Mouse (Mus musculus): ENCODE data around the gene Mapk9. TPM values are rescaled to one million over a fixed set of nuclear protein-coding genes. Genes with fewer than 3 reads are reported as not detected.
"Not testable (repeated sequence)": the region's sequence is repeated elsewhere in the genome, so short reads cannot be mapped to it uniquely, and the experiment has no call there.

Mapk9 gene
- polyA plus RNA-seq (2015; fragmentation: Nextera tagmentation; extraction: Ambion mirVana): 36.1 and 38.2 TPM in 2 replicates

- Histone ChIP-seq H3K4me3 (peak within 1 kb of the TSS; percentile 96), H3K27me3 (no peaks in the 10 kb centered on the region), H3K9ac (peak within 1 kb of the TSS; percentile 92), H3K36me3 (peaks cover 15% of the 10 kb centered on the region), H3K4me1 (peaks cover 23% of the 10 kb centered on the region), H3K4me2 (replicated peaks) (peak within 1 kb of the TSS; percentile 87), H3K9me3 (no peaks in the 10 kb centered on the region), H3K27ac (peak within 1 kb of the TSS; percentile 72)
- WGBS: under 1% methylated on average over 62 of the region's 68 CpGs
- peak; percentile 98 for ATAC-seq (ENCODE audit: low FRiP score, low read depth)
These were observed at the start of gene Mapk9 for GRCm38 (mm10) chr11:49846401-49847070. TSS of gene Mapk9 (plus strand) at chr11:49846751.

GRCm38 (mm10) chr11:49798931-49799330 lies 47.6 kb upstream of the Mapk9 start:
- Histone ChIP-seq H3K4me2 (replicated peaks) (no peak overlapping the region), H3K9ac (no peak overlapping the region), H3K9me3 (no peaks in the 10 kb centered on the region), H3K4me3 (no peak overlapping the region), H3K4me1 (peaks cover 49% of the 10 kb centered on the region), H3K36me3 (peaks cover 6% of the 10 kb centered on the region; the same call in 1 of the 2 replicates), H3K27ac (no peak overlapping the region), H3K27me3 (no peaks in the 10 kb centered on the region)
- ATAC-seq (ENCODE audit: low FRiP score, low read depth): no peak
- 93% methylated on average over 6 of the region's 6 CpGs for WGBS

GRCm38 (mm10) chr11:49801516-49801915 lies 45.0 kb upstream of the Mapk9 start:
- Histone ChIP-seq H3K9ac (no peak overlapping the region), H3K9me3 (no peaks in the 10 kb centered on the region), H3K4me3 (no peak overlapping the region), H3K36me3 (peaks cover 17% of the 10 kb centered on the region; the same call in 1 of the 2 replicates), H3K4me1 (peaks cover 34% of the 10 kb centered on the region), H3K27me3 (no peaks in the 10 kb centered on the region), H3K27ac (no peak overlapping the region), H3K4me2 (replicated peaks) (0 out of 2 replicates have a peak overlapping the region, but pooled peaks have one; percentile 0)
- no peak for ATAC-seq (ENCODE audit: low FRiP score, low read depth)
- 57% methylated on average over 4 of the region's 4 CpGs for WGBS

- Histone ChIP-seq H3K4me1 (peaks cover 24% of the 10 kb centered on the region), H3K9me3 (no peaks in the 10 kb centered on the region), H3K27ac (no peak overlapping the region), H3K4me3 (no peak overlapping the region), H3K36me3 (peaks cover 30% of the 10 kb centered on the region), H3K4me2 (replicated peaks) (no peak overlapping the region), H3K9ac (no peak overlapping the region), H3K27me3 (no peaks in the 10 kb centered on the region)
- no peak for ATAC-seq (ENCODE audit: low FRiP score, low read depth)
- WGBS: 96% methylated on average over 4 of the region's 4 CpGs
These were observed 42.8 kb upstream of the Mapk9 start for GRCm38 (mm10) chr11:49803801-49804200.

GRCm38 (mm10) chr11:49806218-49806617 lies 40.3 kb upstream of the Mapk9 start:
- WGBS: 43% methylated on average over 3 of the region's 3 CpGs
- Histone ChIP-seq H3K4me2 (replicated peaks) (no peak overlapping the region), H3K36me3 (peaks cover 52% of the 10 kb centered on the region), H3K4me3 (no peak overlapping the region), H3K27me3 (no peaks in the 10 kb centered on the region), H3K4me1 (peaks cover 6% of the 10 kb centered on the region), H3K9me3 (no peaks in the 10 kb centered on the region), H3K27ac (no peak overlapping the region), H3K9ac (no peak overlapping the region)
- no peak for ATAC-seq (ENCODE audit: low FRiP score, low read depth)

GRCm38 (mm10) chr11:49808946-49809345 lies 37.6 kb upstream of the Mapk9 start:
- no peak overlapping the region for H3K9ac ChIP-seq
- ATAC-seq (ENCODE audit: low FRiP score, low read depth): no peak
- H3K9me3 ChIP-seq: no peaks in the 10 kb centered on the region
- H3K4me2 ChIP-seq (replicated peaks): no peak overlapping the region
- no peak overlapping the region for H3K4me3 ChIP-seq
- peaks cover 74% of the 10 kb centered on the region for H3K36me3 ChIP-seq
- no peak overlapping the region for H3K27ac ChIP-seq
- 93% methylated on average over 9 of the region's 9 CpGs for WGBS
- no peaks in the 10 kb centered on the region for H3K27me3 ChIP-seq
- no peaks in the 10 kb centered on the region for H3K4me1 ChIP-seq

DNA sequence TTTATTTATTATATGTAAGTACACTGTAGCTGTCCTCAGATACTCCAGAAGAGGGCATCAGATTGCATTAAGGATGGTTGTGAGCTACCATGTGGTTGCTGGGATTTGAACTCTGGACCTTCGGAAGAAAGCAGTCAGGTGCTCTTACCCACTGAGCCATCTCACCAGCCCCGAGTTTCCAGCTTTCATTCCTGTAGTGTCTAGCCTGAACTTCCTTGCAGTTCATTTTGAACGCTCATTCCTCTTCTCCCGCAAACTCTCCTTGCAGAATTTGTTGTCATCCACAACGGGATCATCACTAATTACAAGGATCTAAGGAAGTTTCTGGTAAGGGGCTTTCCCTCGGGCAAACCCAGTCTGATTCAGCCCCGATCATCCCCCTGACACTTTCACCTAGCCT lies 35.9 kb upstream of the Mapk9 start:
- peaks cover 86% of the 10 kb centered on the region for H3K36me3 ChIP-seq

GRCm38 (mm10) chr11:49811099-49811541 lies 35.4 kb upstream of the Mapk9 start:
- ATAC-seq (ENCODE audit: low FRiP score, low read depth): no peak
- Histone ChIP-seq H3K4me2 (replicated peaks) (no peak overlapping the region), H3K9ac (no peak overlapping the region), H3K27ac (no peak overlapping the region), H3K9me3 (no peaks in the 10 kb centered on the region), H3K27me3 (no peaks in the 10 kb centered on the region), H3K4me3 (no peak overlapping the region), H3K4me1 (no peaks in the 10 kb centered on the region), H3K36me3 (peaks cover 87% of the 10 kb centered on the region)
- 95% methylated on average over 8 of the region's 8 CpGs for WGBS

More for the DNA sequence above, 35.9 kb upstream of the Mapk9 start:
- WGBS: 93% methylated on average over 7 of the region's 7 CpGs
- not testable (repeated sequence) for H3K4me3 ChIP-seq; H3K27me3 ChIP-seq; H3K9ac ChIP-seq; H3K4me2 ChIP-seq (replicated peaks); H3K27ac ChIP-seq; ATAC-seq (ENCODE audit: low FRiP score, low read depth); H3K9me3 ChIP-seq; H3K4me1 ChIP-seq

- no peak overlapping the region for H3K9ac ChIP-seq
- H3K27ac ChIP-seq: no peak overlapping the region
- H3K27me3 ChIP-seq: no peaks in the 10 kb centered on the region
- 87% methylated on average over 8 of the region's 8 CpGs for WGBS
- H3K9me3 ChIP-seq: no peaks in the 10 kb centered on the region
- no peak for ATAC-seq (ENCODE audit: low FRiP score, low read depth)
- peaks cover 89% of the 10 kb centered on the region for H3K36me3 ChIP-seq
- no peaks in the 10 kb centered on the region for H3K4me1 ChIP-seq
- H3K4me2 ChIP-seq (replicated peaks): no peak overlapping the region
- H3K4me3 ChIP-seq: no peak overlapping the region
These were observed 34.7 kb upstream of the Mapk9 start for GRCm38 (mm10) chr11:49811879-49812278.

DNA sequence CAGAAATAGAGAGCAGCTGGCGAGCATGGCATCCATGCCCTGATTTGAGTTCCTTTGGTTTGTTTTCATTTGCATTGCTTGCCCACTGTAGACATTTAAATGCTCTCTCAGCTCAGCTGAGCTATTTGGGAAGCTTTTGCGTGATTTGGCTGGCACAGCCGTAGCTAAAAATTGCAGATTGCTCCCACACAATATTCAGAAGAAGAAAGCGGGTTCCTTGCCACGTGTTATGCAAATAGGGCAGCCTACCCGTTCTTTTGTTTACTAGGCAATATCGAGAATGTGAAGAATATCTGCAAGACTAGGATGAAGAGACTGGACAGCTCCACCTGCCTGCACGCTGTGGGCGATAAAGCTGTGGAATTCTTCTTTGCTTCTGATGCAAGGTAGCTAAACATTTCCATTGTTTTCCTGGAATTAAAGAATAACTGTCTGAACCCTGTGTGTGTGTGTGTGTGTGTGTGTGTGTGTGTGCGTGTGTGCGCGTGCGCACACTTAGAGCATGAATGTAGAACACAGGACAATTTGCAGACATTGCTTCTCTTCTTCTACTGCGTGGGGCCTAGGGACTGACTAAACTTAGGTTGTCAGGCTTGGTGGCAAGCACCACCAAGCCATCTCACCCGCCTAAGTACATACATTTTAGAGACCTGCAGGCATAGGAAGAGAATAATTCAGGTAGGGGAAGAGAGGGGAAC lies 27.5 kb upstream of the Mapk9 start:
- H3K4me2 ChIP-seq (replicated peaks): no peak overlapping the region
- no peak overlapping the region for H3K9ac ChIP-seq
- H3K9me3 ChIP-seq: no peaks in the 10 kb centered on the region
- ATAC-seq (ENCODE audit: low FRiP score, low read depth): no peak
- H3K36me3 ChIP-seq: peaks cover 85% of the 10 kb centered on the region
- no peak overlapping the region for H3K27ac ChIP-seq
- no peak overlapping the region for H3K4me3 ChIP-seq
- H3K27me3 ChIP-seq: no peaks in the 10 kb centered on the region
- H3K4me1 ChIP-seq: no peaks in the 10 kb centered on the region
- 91% methylated on average over 15 of the region's 15 CpGs for WGBS

- WGBS: 84% methylated on average over 7 of the region's 7 CpGs
- H3K9ac ChIP-seq: no peak overlapping the region
- ATAC-seq (ENCODE audit: low FRiP score, low read depth): no peak
- no peaks in the 10 kb centered on the region for H3K27me3 ChIP-seq
- no peak overlapping the region for H3K4me3 ChIP-seq
- H3K4me2 ChIP-seq (replicated peaks): no peak overlapping the region
- H3K9me3 ChIP-seq: no peaks in the 10 kb centered on the region
- no peak overlapping the region for H3K27ac ChIP-seq
- peaks cover 85% of the 10 kb centered on the region for H3K36me3 ChIP-seq
- no peaks in the 10 kb centered on the region for H3K4me1 ChIP-seq
These were observed 26.9 kb upstream of the Mapk9 start for GRCm38 (mm10) chr11:49819676-49820075.

- 87% methylated on average over 2 of the region's 2 CpGs for WGBS
- no peaks in the 10 kb centered on the region for H3K4me1 ChIP-seq
- H3K36me3 ChIP-seq: peaks cover 86% of the 10 kb centered on the region
- H3K27me3 ChIP-seq: no peaks in the 10 kb centered on the region
- H3K4me2 ChIP-seq (replicated peaks): no peak overlapping the region
- H3K9me3 ChIP-seq: no peaks in the 10 kb centered on the region
- H3K4me3 ChIP-seq: no peak overlapping the region
- no peak overlapping the region for H3K9ac ChIP-seq
- ATAC-seq (ENCODE audit: low FRiP score, low read depth): no peak
- H3K27ac ChIP-seq: no peak overlapping the region
These were observed 25.6 kb upstream of the Mapk9 start for GRCm38 (mm10) chr11:49820928-49821327.
